Mouse (Mus musculus) layer of hippocampus, adult 11-12 months (tissue): ENCODE measurements at regions not wholly inside any gene's neighbourhood (a gene's known extent, or its start where the extent isn't known, plus 50 kb on each side); places are given as distances from the start of the nearest gene placed in this dataset.

Source experiments
- DNase-seq: peaks from one replicate; pipeline ENCODE4 v3.0.0; 2022; ENCODE audit warnings: low spot score

DNA sequence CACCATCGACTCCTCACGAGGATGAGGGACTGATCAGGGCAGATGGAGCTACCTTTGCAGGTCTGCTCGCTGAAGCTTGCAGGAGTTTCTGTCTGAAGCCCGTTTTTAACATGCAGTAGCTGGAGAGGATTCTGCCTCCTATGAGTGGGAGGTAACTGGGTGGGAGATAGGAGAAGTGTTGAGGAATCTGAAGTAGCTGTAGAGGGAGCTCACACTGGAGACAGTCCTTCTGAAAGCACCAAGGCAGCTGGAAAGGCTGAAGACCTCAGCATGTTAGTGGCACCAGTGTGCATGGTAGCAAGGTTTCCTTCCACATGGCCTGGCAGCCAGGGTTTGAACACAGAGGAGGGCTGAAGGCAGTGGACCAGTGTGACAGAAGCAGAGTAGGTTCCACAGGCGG, 254.5 kb downstream of the Drd1 start:
- no peak for DNase-seq

DNA sequence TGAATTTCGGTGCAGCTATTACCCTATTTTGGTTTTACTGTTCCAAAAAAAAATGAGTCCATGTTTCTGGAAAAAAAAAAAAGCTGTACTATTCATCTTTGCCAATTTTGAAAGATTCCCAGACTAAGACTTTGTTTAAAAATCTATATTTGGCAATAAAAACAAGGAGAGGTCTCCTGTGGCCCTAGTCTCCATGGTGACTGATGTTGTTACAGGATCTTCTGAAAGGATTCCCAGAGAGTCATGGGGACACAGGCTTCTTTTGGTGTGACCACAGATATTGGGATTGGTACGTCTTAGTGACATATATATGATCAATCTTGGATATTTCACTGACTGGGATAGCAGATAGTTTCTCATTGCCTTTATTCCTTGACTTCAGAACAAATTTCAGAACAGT, 266.7 kb downstream of the Drd1 start:
- DNase-seq = no peak

DNA sequence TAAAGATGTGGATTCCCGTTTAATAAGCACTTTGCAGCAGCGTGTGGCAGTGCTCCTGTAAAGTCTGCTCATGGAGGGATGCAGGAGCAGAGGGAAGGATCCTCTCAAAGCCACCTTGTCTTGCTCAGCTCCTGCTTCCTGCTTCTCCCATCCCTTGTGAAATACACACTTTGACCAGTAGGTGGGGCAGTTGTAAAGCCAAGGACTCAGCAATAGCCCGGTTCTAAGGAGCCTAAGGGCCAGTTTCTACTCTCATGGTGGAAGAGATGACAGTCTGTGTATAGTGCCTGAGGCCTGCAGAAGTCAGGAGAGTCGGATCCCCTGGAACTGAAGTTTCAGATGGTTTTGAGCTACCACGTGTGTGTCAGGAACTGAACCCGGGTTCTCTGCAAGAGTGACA, 272.0 kb downstream of the Drd1 start:
- DNase-seq = peak; percentile 85

DNA sequence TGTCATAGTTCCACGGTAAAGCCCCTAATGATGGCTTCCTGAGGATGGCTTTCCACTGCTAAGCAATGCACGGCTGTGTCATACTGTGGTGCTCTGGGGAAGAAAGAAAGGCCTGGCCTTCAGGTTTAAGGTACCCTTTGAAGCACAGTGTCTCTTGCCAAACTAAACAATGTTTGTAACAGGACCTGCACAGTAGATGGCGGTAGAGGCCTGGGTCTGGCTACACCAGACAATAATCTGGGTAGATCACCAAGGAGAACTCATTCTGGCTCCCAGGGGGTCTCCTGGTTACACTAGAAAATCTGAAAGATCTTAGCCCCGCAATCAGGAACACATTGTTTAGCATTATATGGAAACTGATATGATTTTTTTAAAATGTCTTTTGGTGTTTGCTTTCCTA, 276.4 kb downstream of the Drd1 start:
- DNase-seq = peak; percentile 33

DNA sequence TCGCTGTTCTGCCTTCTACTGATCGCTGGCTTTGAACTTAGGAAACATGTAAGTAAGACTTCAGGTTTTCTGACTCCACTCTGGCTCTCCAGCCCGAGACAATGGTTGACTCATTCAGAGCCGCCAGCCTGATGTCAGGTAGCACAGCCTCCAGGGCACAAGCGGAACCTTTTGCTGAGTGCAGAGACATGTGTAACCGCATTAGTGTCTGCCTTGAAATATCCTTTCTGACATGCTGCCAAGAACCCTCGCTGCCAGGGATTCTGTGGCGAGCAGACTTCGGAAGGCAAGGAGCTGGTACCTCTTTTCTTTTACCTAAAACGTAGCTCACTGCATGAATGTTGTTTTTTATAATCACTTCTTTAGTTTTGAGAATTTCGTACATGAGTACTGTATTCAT, 279.1 kb downstream of the Drd1 start:
- DNase-seq = no peak

DNA sequence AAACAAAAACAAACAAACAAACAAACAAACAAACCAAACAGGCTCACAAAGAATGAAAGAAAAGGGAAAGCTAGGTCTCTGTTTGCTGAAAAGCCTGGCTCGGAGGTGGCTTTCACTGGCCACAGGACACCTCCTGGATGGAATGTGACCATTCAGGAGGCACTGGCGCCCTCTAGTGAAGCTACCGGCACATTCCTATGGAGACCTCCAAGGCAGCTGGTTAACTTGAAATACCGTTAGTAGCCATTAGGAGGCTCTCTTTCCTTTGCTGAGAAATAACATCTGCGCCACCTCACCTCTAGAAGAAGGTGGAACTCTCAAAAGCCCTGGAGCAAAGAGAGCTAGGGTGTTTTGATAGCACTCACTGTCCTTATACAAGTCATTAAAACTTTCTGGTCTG, 279.8 kb downstream of the Drd1 start:
- DNase-seq = peak; percentile 21

DNA sequence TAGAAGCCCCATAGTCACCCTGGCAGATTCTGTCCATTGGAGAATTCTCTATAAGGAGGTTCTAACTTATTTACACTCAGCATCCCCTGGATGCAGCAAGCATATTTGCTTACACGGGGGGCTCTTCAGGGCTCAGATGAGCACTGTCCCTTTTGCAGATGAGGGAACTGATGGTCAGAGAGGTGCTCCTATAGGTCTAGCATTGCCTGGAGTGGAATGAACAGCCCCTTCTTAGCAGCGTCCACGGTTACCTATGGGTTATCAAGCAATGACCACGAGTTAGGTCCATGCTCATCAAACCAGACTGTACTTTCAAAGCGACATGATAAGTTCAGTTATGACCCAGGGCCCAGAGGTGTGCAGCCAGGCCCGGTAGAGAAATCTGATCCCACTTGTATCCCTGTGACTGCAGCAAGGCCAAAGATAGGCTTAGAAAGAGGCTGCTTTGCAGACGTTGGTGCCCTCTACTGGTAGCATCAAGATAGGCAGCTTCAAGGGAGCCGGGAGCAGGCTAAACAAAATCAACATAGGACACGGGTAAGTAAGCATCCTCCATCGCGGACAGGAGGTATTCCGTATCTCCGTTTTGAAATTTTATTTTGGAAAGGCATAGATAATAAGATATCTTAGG, 290.8 kb downstream of the Drd1 start:
- peak; percentile 66 for DNase-seq

DNA sequence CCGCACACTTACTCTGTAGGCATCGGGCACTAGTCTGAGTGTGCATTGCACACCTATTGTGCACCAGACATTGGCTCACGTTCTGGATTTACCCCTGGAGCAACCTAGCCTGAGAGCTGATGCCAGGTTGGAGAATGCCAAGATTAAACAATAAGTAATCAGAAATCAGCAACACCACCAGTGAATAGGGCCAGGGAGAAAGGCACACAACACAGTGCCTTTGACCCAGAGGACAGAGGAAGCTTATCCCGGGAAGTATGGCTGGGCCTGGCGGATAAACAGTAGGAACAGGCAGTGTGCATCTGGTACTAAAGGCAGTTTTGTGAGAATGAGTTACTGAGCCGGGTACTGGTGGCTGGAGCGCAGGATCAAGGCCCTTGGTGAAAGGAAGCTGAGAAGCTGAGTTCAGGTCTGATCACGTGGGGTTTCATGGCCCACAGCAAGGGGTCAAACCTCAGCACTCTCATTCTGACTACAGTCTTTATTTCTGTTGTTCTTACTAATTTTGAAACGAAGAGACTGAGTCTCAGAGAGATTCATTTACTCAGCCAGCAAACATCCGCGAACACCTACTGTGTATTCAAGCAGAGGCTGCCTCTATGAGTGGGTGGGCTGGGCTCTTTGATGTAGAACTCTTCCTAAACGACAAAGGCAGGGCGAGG, 284.8 kb upstream of the Msx2 start:
- no peak for DNase-seq

DNA sequence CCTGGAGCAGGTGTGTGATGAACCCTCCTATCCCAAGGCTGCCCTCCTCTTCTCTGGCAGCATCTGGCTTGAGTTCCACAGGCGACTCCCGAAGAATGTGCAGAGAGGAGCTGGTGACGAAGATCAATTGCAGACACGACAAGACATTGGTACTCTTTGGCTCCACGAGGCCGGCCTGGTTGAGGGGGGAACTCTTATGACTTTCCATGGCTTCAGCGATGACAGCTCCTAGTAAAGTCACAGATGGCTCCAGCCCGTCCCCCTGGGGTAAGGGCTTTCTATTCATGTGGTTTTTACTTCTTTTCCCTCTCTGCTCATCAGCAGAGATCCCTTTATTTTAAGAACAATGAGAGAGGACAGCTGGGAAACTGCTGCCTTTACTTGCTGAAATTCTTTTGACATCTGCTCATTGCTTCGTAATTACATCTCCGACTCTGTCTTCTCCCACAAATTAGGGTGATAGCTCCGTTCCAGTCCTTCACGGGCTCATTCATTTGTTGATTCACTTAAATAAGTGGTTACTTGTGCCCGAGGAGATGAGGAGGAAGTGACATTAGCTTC, 284.2 kb upstream of the Msx2 start:
- no peak for DNase-seq

DNA sequence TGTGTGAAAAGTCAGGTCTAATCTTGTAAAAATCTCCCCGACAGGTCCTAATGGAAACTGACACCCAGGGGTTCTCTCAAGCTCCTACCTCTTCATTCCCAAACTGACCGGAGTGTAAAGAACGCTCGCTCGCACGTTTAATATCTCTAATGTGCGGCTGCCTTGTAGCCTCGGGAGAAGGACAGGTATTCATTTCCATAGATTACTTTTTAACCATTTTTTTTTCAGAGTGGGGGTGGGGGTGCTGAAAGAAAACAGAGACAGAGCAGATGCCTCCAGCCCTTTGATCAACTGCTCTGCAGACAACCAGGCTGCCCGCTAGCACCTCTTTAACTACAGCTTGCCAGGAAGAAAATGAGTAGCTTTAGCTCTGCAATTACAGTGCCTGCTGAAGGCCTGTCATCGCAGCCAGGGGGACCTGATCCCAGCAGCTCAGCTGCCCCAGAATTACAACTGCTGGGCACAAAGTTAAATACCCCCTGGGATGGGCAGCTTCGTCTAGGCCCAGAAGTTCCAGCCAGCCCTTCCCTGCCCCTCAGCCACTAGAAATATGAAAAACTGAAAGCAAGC, 282.3 kb upstream of the Msx2 start:
- DNase-seq = no peak

DNA sequence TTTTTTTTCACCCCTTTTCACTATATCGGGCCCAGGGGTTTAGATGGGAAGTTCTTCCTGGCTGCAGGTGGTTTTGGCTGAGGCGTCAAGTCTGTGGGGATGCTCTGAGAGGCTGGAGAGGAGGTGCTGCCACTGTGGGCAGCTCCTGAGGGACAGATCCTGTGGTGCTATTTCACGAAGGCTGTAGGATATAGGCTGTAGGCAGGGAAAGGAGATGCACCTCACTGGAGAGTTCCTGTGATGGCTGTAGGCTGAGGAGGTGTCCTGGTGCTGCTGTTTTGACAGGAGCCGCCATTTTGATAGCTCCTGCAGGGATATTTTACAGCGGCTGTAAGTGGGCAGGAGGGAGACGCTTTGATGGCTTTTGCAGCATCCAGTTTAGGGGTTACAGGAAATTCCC, 280.2 kb upstream of the Msx2 start:
- no peak for DNase-seq

DNA sequence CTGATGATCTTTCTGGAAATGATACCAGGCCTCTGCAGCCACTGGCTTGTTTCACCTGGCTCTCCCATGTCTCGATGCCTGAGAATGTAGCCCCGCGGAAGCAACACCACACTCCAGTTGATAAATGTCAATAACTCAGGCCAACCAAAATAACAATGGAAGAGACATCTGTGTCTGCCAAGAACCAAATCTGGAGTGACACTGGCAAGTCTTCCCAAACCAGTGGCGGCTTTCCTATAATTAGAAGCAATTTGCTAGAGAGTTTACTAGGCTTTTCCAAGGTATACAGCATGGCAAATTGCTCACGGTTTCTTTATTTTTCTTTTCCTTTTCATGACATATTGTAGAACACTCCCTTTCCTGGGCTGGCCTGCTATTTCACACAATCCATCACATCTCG, 268.1 kb upstream of the Msx2 start:
- DNase-seq = no peak

DNA sequence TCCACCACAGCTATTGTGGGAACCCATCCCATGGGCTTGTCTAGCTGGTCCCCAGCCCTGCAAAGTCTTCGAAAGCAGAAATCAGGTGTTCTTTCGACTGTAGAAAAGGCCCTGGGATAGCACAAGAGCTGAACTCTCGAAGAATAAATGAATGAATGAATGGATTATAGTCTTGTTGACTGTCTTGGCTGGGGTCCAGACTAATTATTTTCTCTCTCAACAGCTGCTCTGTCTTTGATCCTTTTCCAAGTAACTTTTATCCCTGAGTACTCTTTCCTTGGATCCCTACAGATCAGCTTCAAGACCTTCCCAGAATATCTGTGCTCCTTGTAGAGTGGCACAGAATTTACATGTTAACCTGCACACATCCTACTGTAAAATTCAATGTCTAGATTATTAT, 266.3 kb upstream of the Msx2 start:
- no peak for DNase-seq

DNA sequence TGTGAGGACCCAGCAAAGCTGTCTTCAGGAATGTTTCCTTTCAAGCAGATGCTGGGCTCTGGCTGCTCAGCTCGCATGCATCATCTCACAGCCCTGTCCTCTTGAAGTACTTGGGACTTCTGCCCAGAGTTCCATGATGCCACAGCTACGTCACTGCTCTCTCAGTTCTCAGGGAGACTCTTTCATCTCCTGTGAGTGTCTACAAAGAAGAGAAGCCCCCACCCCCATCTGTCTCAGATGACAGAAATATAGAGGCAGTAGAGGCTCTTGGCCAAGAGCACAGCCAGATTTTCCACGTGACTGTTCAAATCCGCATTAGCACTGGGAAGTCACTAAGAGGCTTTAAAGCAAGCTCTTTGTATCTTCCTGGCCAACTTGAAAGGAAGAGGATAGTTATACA, 262.1 kb upstream of the Msx2 start:
- no peak for DNase-seq

DNA sequence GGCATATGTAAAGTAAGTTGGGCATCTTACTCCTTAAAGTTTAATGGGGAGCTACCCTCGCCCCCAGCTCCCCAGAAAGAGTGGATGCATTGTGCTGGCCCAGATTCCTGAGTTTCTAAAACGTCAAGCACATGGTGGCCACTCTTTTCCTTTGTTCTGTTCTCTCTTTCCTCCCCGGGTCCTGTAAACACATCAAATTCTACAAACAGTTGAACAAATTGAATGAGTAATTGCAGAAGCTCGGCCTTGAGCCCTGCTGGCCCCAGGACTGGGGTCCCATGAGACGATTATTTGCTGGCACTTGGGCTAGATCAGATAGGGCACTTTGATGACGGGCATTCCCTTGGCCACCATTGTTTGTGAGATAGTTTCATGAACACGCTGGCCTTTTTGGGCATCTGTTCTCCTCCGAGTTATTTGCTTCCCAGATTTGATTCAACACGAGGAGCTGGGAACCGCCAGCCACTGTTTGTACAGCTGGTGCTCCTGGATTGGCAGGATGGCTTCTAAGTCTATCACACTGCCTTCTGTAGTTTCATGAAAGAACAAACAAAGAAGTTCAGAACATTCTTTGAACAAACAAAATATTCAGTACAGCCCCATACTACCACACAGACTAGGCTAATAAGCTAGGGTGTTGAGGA, 257.5 kb upstream of the Msx2 start:
- no peak for DNase-seq

DNA sequence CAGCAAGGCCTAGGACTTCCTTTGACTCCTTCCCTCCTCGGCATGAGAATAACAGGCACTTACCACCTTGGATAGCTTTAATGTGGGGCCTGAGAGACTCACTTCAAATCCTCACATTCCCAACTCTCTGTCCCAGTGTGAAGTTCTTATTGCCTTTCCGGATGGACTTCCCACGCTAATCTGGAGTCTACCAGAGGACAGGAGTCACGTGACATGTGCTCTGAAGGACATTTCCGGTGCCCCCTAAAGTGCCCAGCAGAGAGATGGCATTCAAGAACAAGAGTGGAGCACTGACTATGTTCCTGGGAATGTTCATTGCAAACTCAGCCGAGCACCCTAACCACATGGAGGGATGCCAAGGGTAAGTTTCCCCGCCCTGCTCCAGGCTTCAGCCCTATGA, 257.0 kb upstream of the Msx2 start:
- DNase-seq = no peak

DNA sequence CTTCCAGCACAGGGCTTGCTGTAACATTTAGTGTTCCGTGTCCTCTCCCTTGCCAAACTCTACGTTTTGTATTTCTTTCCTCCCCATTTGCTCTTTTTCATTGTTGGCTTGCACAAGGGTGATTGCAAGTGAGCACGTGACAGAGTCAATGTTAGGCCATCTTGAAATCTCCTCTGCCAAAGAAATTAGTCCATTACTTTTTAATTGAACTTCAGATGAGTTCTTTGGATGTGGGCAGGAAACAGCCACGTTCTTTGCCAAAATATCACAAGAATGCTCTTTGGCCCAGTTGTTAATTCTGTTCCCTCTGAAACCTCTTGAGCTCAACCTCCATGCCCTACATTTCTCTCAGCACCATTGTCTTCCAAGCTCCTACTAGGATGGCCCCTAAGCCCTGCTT, 253.2 kb upstream of the Msx2 start:
- DNase-seq = no peak

DNA sequence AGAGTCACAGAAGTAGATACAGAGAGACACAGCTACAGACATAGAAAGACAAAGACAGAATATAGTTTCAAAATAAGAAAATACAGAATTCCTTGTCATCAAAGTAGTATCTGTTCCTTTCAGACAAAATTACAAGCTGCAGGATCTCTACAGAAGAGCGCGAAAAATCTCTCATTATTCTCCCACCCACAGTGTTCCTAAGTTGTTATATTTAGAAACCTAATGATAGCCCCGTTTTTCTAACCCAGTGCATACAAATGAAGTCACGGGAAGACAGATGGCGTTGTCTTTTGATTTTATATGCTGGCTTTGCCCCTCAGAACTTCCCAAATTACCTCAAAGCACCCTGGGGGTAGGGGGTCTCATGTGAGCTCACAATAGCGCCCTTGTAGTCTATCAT, 250.0 kb upstream of the Msx2 start:
- DNase-seq = no peak

DNA sequence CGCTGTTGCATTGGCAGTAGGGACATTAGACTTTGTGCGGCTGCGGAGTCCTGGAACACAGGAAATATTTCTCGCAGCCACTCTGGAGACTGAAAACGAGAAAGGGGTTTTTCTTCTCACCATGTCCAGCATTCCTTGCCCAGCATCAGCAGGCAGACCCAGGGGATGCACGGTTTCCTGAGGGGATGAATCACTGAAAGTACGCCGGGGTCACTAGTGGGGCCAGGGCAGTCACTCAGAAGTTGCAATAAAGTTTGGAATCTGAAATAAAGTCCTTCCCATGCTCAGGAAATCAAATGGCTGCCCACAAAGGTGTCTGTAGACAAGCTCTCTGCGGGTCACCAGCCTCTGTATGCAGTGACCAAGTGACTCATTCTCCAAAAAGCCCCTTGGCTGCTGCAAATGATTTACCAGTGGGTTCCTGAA, 248.2 kb upstream of the Msx2 start:
- DNase-seq = no peak

DNA sequence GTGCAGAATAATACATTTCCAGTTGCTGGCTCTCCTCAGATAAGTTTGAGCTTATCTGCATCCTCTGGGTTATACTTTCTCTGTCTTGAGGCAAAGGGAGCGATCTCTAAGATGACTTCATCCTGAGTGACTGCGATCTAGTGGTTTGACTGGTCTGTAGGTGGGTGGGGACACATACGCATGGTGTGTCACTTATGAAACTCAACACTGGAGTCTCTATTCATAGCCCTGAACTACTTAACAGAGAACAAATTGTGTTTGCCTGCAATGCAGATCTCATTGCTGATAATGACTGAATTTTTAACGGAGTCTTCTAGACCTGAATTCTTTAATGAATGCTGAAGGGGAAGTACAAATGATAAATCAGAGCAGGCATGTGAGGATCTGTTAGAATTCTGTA, 244.7 kb upstream of the Msx2 start:
- no peak for DNase-seq

DNA sequence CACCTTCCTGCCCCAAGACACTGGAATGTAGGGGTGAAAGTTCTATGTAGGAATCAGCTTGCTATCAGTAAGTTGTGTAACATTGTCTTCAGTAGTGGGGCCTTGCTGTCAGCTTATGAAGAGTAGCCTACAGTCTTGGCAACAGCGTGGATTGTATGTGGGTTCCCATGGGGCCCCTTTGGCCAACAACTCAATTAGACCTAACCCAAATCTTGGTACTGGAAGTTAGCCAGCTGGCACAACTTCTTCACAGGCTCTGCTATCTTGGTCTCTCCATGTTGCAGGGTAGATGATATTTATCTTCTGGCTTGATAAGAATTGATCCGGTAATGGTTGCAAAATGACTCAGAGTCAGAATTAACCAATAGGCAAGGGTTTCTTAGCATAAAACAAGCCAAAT, 244.2 kb upstream of the Msx2 start:
- DNase-seq = no peak

DNA sequence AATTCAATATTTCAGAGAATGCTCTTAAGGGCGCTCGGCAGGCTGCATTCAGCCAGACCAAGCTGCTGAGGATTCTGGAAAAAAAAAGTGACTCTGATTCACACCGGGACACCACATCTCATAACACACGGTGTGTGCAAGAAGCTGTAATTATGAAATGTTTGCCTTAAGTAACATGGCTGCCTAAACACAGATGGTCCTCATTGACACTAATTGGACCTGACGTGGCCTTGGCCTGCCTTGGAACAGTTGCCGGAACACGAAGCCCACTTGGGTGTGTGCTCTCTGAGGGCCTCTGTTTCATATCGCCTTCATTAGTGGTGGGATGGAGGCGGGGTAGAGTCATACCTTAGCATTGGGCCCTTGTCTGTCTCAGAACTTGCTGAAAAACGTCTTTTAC, 236.2 kb upstream of the Msx2 start:
- no peak for DNase-seq

DNA sequence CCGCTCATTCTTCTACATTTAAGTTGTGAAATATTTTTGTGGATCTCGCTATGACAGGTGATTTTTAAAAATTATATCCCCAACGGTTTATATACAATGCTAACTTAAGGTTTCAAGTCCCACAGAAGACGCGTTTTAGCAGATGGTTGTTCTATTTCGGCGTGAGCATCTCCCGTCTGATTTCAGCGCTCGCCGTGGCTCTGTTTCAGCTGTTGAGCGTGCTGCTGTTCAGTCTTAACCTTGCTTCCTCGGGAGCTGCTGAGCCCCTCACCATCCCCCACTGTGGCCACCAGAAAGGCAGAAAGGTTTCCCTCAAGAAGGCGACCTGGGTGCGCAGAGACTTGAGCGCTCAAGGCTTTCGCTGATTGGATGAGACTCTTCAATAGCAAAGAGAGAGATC, 234.7 kb upstream of the Msx2 start:
- DNase-seq = no peak
